24 mouse cellular contexts compared by ENCODE assay signal in genomic region chr9:44259014-44259413, GRCm38 (mm10). TPM values are rescaled to one million over a fixed set of nuclear protein-coding genes. Genes with fewer than 3 reads are reported as not detected.
DNase-seq lines count a peak whose midpoint lies in the region; ATAC-seq and TF ChIP-seq lines count a peak whose summit lies in the region.
"Had no signal": no experiment of that assay in that cellular context is flagged by ENCODE, and none has a peak within 500 bp of the region (broad histone marks: within the 10 kb centered on the region; RNA-seq: fewer than 3 reads in every experiment).

No protein-coding gene starts in this region.

- ATAC-seq in granulocyte monocyte progenitor cell, adult 5-6 weeks (replicated peaks; ENCODE audit: poor library complexity, severe bottlenecking) = peak; percentile 78
- peak; percentile 76 for ATAC-seq in megakaryocyte progenitor cell, adult 5-6 weeks (replicated peaks; ENCODE audit: poor library complexity)
- ATAC-seq: CD4-positive, CD25-positive, alpha-beta regulatory T cell, adult 4 months; forebrain, embryonic 13.5 days had no signal

- no peak overlapping the region for H3K4me3 ChIP-seq in lung, adult 2 months (replicated peaks; ENCODE audit: extremely low read depth, low read depth, low read length)
- H3K4me3 ChIP-seq: embryonic facial prominence, embryonic 13.5 days; forebrain, embryonic 13.5 days; heart, adult 2 months; heart, embryonic 15.5 days; hindbrain, embryonic 10.5 days; hindbrain, embryonic 15.5 days had no signal

- peak; percentile 44 for DNase-seq in lung, postnatal 36 days
- no peak for DNase-seq in lung, adult 2 months
- no peak for DNase-seq in heart, postnatal 14 days
- no peak for DNase-seq in cerebellum, postnatal 25 days
- DNase-seq: adrenal gland, adult 8-10 months; adrenal gland, postnatal 36 days; B cell, adult 2 months; cerebellum, adult 11 months; cerebellum, adult 8-10 months; cerebellum, postnatal 14 days; gastrocnemius, postnatal 36 days; heart, adult 2 months had no signal

- no peaks in the 10 kb centered on the region for H3K4me1 ChIP-seq in lung, adult 2 months (ENCODE audit: control insufficient read depth, insufficient read depth, low read length)
- H3K4me1 ChIP-seq: heart, embryonic 15.5 days had no signal

- intact Hi-C loops in heart, postnatal 14 days (cut with DNase I) = no loop called here

- no peak for TF ChIP-seq POLR2A in lung, adult 2 months (IDR thresholded peaks at IDR 0.05; ENCODE audit: borderline replicate concordance, extremely low read depth, low read depth, low read length)

- WGBS in lung, adult 2 months = 76% methylated on average over 10 of the region's 10 CpGs

- no peak for TF ChIP-seq CTCF in lung, adult 2 months (IDR thresholded peaks at IDR 0.05; ENCODE audit: insufficient read depth, low read length)

RNA-seq across cellular contexts. Expression of gene Pdzd3, which starts 7.7 kb away (rescaled TPM):
- polyA plus RNA-seq in lung, adult 2 months (2012; rRNA removed) = 0.11 and 0.12 TPM in 2 replicates
- not detected in 2 replicates for total RNA-seq in granulocyte monocyte progenitor cell, adult 5-6 weeks (2014; fragmentation: Nextera tagmentation)
- total RNA-seq in granulocyte monocyte progenitor cell, adult 5-6 weeks (2017) = 0.22 TPM in 1 of 2 replicates, not detected in the other
- 0.35 and 0.54 TPM in 2 replicates for total RNA-seq in megakaryocyte progenitor cell, adult 5-6 weeks (2015)
- total RNA-seq in megakaryocyte progenitor cell, adult 5-6 weeks (2017) = not detected in 2 replicates
- 1 to 10 TPM; 2.0 to 2.8 TPM for total RNA-seq in heart, postnatal 14 days (2021)
- total RNA-seq: adrenal gland, postnatal 36 days; G1E had no signal
- polyA plus RNA-seq: CD4-positive, CD25-positive, alpha-beta regulatory T cell, adult 4 months; G1E; heart, embryonic 11.5 days; hindbrain, embryonic 10.5 days had no signal

RNA-seq across cellular contexts. Expression of gene Nlrx1, which starts 9.4 kb away (rescaled TPM):
- polyA plus RNA-seq in lung, adult 2 months (2012; rRNA removed) = 15.0 and 15.8 TPM in 2 replicates
- total RNA-seq in granulocyte monocyte progenitor cell, adult 5-6 weeks (2014; fragmentation: Nextera tagmentation) = 4.9 and 11.1 TPM in 2 replicates
- total RNA-seq in granulocyte monocyte progenitor cell, adult 5-6 weeks (2017) = 7.3 and 8.4 TPM in 2 replicates
- 4.1 and 4.7 TPM in 2 replicates for total RNA-seq in megakaryocyte progenitor cell, adult 5-6 weeks (2015)
- 3.4 and 8.3 TPM in 2 replicates for total RNA-seq in megakaryocyte progenitor cell, adult 5-6 weeks (2017)
- total RNA-seq in heart, postnatal 14 days (2021) = 10 to 100 TPM; 17.3 TPM

RNA-seq across cellular contexts. Expression of gene Ccdc153, which starts 18.5 kb away (rescaled TPM):
- polyA plus RNA-seq in lung, adult 2 months (2012; rRNA removed) = 13.8 and 26.9 TPM in 2 replicates
- not detected in 2 replicates for total RNA-seq in granulocyte monocyte progenitor cell, adult 5-6 weeks (2014; fragmentation: Nextera tagmentation)
- not detected in 2 replicates for total RNA-seq in granulocyte monocyte progenitor cell, adult 5-6 weeks (2017)
- not detected in 2 replicates for total RNA-seq in megakaryocyte progenitor cell, adult 5-6 weeks (2015)
- not detected in 2 replicates for total RNA-seq in megakaryocyte progenitor cell, adult 5-6 weeks (2017)
- 1 to 10 TPM in 1 of 2 experiments, not detected in 1; 1.1 TPM for total RNA-seq in heart, postnatal 14 days (2021)
- total RNA-seq: G1E; gastrocnemius, adult 8-10 months; gastrocnemius, postnatal 36 days; heart, adult 2 months; heart, postnatal 25 days had no signal
- polyA plus RNA-seq: CD4-positive, CD25-positive, alpha-beta regulatory T cell, adult 4 months; embryonic facial prominence, embryonic 13.5 days; forebrain, embryonic 13.5 days; G1E; heart, embryonic 11.5 days; hindbrain, embryonic 10.5 days; hindbrain, embryonic 15.5 days had no signal

RNA-seq across cellular contexts. Expression of gene Cbl, which starts 25.2 kb away (rescaled TPM):
- polyA plus RNA-seq in lung, adult 2 months (2012; rRNA removed) = 9.0 and 14.2 TPM in 2 replicates
- total RNA-seq in granulocyte monocyte progenitor cell, adult 5-6 weeks (2014; fragmentation: Nextera tagmentation) = 89.7 and 108 TPM in 2 replicates
- total RNA-seq in granulocyte monocyte progenitor cell, adult 5-6 weeks (2017) = 40.3 and 42.9 TPM in 2 replicates
- 106 and 109 TPM in 2 replicates for total RNA-seq in megakaryocyte progenitor cell, adult 5-6 weeks (2015)
- total RNA-seq in megakaryocyte progenitor cell, adult 5-6 weeks (2017) = 28.9 and 45.7 TPM in 2 replicates
- 10 to 100 TPM; 26.4 to 31.2 TPM for total RNA-seq in heart, postnatal 14 days (2021)

RNA-seq across cellular contexts. Expression of gene Abcg4, which starts 29.4 kb away (rescaled TPM):
- 1.7 and 1.9 TPM in 2 replicates for polyA plus RNA-seq in lung, adult 2 months (2012; rRNA removed)
- 0.21 TPM in 1 of 2 replicates, not detected in the other for total RNA-seq in granulocyte monocyte progenitor cell, adult 5-6 weeks (2014; fragmentation: Nextera tagmentation)
- total RNA-seq in granulocyte monocyte progenitor cell, adult 5-6 weeks (2017) = not detected in 2 replicates
- total RNA-seq in megakaryocyte progenitor cell, adult 5-6 weeks (2015) = 3.9 and 7.4 TPM in 2 replicates
- 1.6 and 2.5 TPM in 2 replicates for total RNA-seq in megakaryocyte progenitor cell, adult 5-6 weeks (2017)
- total RNA-seq in heart, postnatal 14 days (2021) = under 1 TPM; 0.72 to 0.73 TPM
- polyA plus RNA-seq: CD4-positive, CD25-positive, alpha-beta regulatory T cell, adult 4 months had no signal
